Mouse (Mus musculus) stomach, embryonic 15.5 days (tissue): ENCODE results near the gene Miga1. TPM values are rescaled to one million over a fixed set of nuclear protein-coding genes. Genes with fewer than 3 reads are reported as not detected.

Experiments
- ATAC-seq: fragments of 200-750 bp; cut with Nextera tagmentation; 2 replicates; pipeline ENCODE4 v1.8.0; 2017; ENCODE audit warnings: low read depth, moderate number of reproducible peaks, moderate TSS enrichment; ENCODE audit not compliant: insufficient read depth, low FRiP score
- H3K27ac ChIP-seq: fragments of 300-500 bp; sonication (generic); 2 replicates; pipeline ENCODE4 v1.5.1; 2015; ENCODE audit warnings: mild to moderate bottlenecking, inconsistent platforms
- H3K27me3 ChIP-seq: fragments of 300-500 bp; sonication (generic); replicated peaks from 2 replicates; pipeline ENCODE4 v1.6.1; 2015; ENCODE audit warnings: inconsistent platforms
- H3K36me3 ChIP-seq: fragments of 300-500 bp; sonication (generic); 2 replicates; pipeline ENCODE4 v1.6.1; 2015; ENCODE audit warnings: inconsistent platforms
- H3K4me1 ChIP-seq: fragments of 300-500 bp; sonication (generic); 2 replicates; pipeline ENCODE4 v1.6.1; 2015; ENCODE audit warnings: inconsistent platforms
- H3K4me2 ChIP-seq: fragments of 300-500 bp; sonication (generic); 2 replicates; pipeline ENCODE4 v1.6.1; 2015; ENCODE audit warnings: mild to moderate bottlenecking, inconsistent platforms
- H3K4me3 ChIP-seq: fragments of 300-500 bp; sonication (generic); replicated peaks from 2 replicates; pipeline ENCODE4 v1.5.1; 2015; ENCODE audit warnings: inconsistent platforms
- H3K9ac ChIP-seq: fragments of 300-500 bp; sonication (generic); 2 replicates; pipeline ENCODE4 v1.6.1; 2015; ENCODE audit warnings: inconsistent platforms
- H3K9me3 ChIP-seq: fragments of 300-500 bp; sonication (generic); 2 replicates; pipeline ENCODE4 v1.6.1; 2016; ENCODE audit warnings: inconsistent platforms
- WGBS: fragments of 180-500 bp; shearing (Covaris S2); methylation state at CpG from one replicate; pipeline ENCODE4 v1.1.7; 2015; 5-methylcytosine and 5-hydroxymethylcytosine counted together
- polyA plus RNA-seq: library from polyadenylated mRNA; unstranded; fragments of >200 nt; fragmentation: Nextera tagmentation; extraction: Ambion mirVana; gene quantifications from 2 replicates; pipeline ENCODE4 v1.2.1, GENCODE M21; 2015

Gene Miga1
- polyA plus RNA-seq = 14.0 and 14.5 TPM in 2 replicates

DNA sequence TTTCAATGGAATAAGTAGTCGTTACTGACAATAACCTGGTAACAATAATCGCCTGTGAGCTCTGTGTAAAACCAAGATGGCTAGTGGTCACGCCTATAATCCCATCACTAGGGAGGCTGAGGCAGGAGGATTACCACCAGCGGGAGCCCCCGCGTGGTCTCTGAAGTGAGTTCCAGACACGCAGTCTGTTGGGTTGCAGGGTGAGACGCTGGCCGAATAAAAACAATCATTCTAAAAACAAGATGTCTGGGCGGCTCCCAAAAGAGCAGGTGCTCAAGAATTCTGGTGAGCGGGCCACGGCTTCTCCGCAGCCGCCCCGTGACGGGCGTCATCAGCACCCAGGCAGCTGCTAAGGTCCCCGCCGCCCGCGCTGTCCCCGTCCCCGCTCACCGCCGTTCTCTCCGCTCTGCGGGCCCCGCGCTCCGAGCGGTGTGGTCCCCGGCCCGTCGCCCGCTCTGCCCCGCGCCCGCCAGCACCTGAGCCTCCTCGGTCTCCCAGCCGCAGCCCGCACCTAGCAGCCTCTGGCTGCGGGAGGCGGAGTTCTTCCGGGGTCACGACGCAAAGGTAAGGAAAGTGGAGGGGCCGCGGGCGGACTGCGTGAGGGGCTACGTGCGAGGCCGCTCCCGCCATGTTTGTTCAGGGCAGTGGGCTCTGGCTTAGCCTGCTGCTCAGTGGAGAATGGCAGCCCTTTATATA, at the start of gene Miga1:
Gene Miga1, minus strand, starts transcription at position 546 of the 696 bp plus-strand sequence.
- H3K9me3 ChIP-seq = no peaks in the 10 kb centered on the region
- no peaks in the 10 kb centered on the region for H3K27me3 ChIP-seq
- H3K9ac ChIP-seq = peak within 1 kb of the TSS; percentile 58
- 2% methylated on average over 53 of the region's 54 CpGs for WGBS
- peak within 1 kb of the TSS; percentile 45; the same call in 1 of the 2 replicates for H3K27ac ChIP-seq
- 0 out of 2 replicates have a peak, but pooled peaks cover 9% of the 10 kb centered on the region for H3K36me3 ChIP-seq
- no peaks in the 10 kb centered on the region for H3K4me1 ChIP-seq
- ATAC-seq = peak; percentile 87
- peak within 1 kb of the TSS; percentile 84 for H3K4me3 ChIP-seq
- H3K4me2 ChIP-seq = peak within 1 kb of the TSS; percentile 64

GRCm38 (mm10) chr3:152384106-152384505, 43.9 kb upstream of the Miga1 start:
- H3K9ac ChIP-seq = no peak overlapping the region
- peaks cover 41% of the 10 kb centered on the region; the same call in 1 of the 2 replicates for H3K36me3 ChIP-seq
- no peak overlapping the region for H3K4me3 ChIP-seq
- H3K27ac ChIP-seq = no peak overlapping the region
- no peak overlapping the region for H3K4me2 ChIP-seq
- WGBS = 59% methylated on average over 11 of the region's 11 CpGs
- H3K27me3 ChIP-seq = no peaks in the 10 kb centered on the region
- no peaks in the 10 kb centered on the region for H3K4me1 ChIP-seq
- H3K9me3 ChIP-seq = no peaks in the 10 kb centered on the region
- no peak for ATAC-seq

GRCm38 (mm10) chr3:152376063-152376462, 35.9 kb upstream of the Miga1 start:
- WGBS = 91% methylated on average over 4 of the region's 4 CpGs
- Histone ChIP-seq H3K27ac (no peak overlapping the region), H3K4me2 (no peak overlapping the region), H3K4me1 (no peaks in the 10 kb centered on the region), H3K4me3 (no peak overlapping the region), H3K36me3 (peaks cover 33% of the 10 kb centered on the region), H3K9me3 (no peaks in the 10 kb centered on the region), H3K9ac (no peak overlapping the region), H3K27me3 (no peaks in the 10 kb centered on the region)
- no peak for ATAC-seq

- Histone ChIP-seq H3K36me3 (peaks cover 42% of the 10 kb centered on the region), H3K4me2 (no peak overlapping the region), H3K4me3 (no peak overlapping the region), H3K9ac (no peak overlapping the region), H3K27me3 (no peaks in the 10 kb centered on the region), H3K27ac (no peak overlapping the region), H3K9me3 (no peaks in the 10 kb centered on the region), H3K4me1 (no peaks in the 10 kb centered on the region)
- peak; percentile 47; the same call in 1 of the 2 replicates for ATAC-seq
- 87% methylated on average over 2 of the region's 2 CpGs for WGBS
Observed at GRCm38 (mm10) chr3:152364181-152364580, 24.0 kb upstream of the Miga1 start.

GRCm38 (mm10) chr3:152359151-152359550, 18.9 kb upstream of the Miga1 start:
- ATAC-seq = no peak
- Histone ChIP-seq H3K4me2 (no peak overlapping the region), H3K4me1 (no peaks in the 10 kb centered on the region), H3K9ac (no peak overlapping the region), H3K27ac (no peak overlapping the region), H3K36me3 (peaks cover 20% of the 10 kb centered on the region), H3K9me3 (no peaks in the 10 kb centered on the region), H3K27me3 (no peaks in the 10 kb centered on the region), H3K4me3 (no peak overlapping the region)
- WGBS = 77% methylated on average over 7 of the region's 7 CpGs

- no peak for ATAC-seq
- 89% methylated on average over 9 of the region's 9 CpGs for WGBS
- Histone ChIP-seq H3K4me1 (0 out of 2 replicates have a peak, but pooled peaks cover 4% of the 10 kb centered on the region), H3K4me2 (no peak overlapping the region), H3K4me3 (no peak overlapping the region), H3K27me3 (no peaks in the 10 kb centered on the region), H3K9ac (no peak overlapping the region), H3K27ac (no peak overlapping the region), H3K36me3 (peaks cover 14% of the 10 kb centered on the region), H3K9me3 (no peaks in the 10 kb centered on the region)
Observed at GRCm38 (mm10) chr3:152356751-152357150, 16.5 kb upstream of the Miga1 start.

- 0 out of 2 replicates have a peak, but pooled peaks cover 4% of the 10 kb centered on the region for H3K36me3 ChIP-seq
- peak overlapping the region; percentile 23; the same call in 1 of the 2 replicates for H3K27ac ChIP-seq
- no peaks in the 10 kb centered on the region for H3K9me3 ChIP-seq
- no peaks in the 10 kb centered on the region for H3K27me3 ChIP-seq
- no peak overlapping the region for H3K4me2 ChIP-seq
- H3K9ac ChIP-seq = no peak overlapping the region
- no peak overlapping the region for H3K4me3 ChIP-seq
- ATAC-seq = peak; percentile 77; the same call in 1 of the 2 replicates
- 15% methylated on average over 5 of the region's 5 CpGs for WGBS
- peaks cover 13% of the 10 kb centered on the region; the same call in 1 of the 2 replicates for H3K4me1 ChIP-seq
Observed at GRCm38 (mm10) chr3:152355361-152355760, 15.2 kb upstream of the Miga1 start.

- H3K9ac ChIP-seq = no peak overlapping the region
- no peak overlapping the region for H3K4me2 ChIP-seq
- no peaks in the 10 kb centered on the region for H3K27me3 ChIP-seq
- WGBS = 74% methylated on average over 10 of the region's 10 CpGs
- ATAC-seq = no peak
- peaks cover 14% of the 10 kb centered on the region; the same call in 1 of the 2 replicates for H3K4me1 ChIP-seq
- H3K27ac ChIP-seq = no peak overlapping the region
- H3K9me3 ChIP-seq = no peaks in the 10 kb centered on the region
- H3K4me3 ChIP-seq = no peak overlapping the region
- 0 out of 2 replicates have a peak, but pooled peaks cover 2% of the 10 kb centered on the region for H3K36me3 ChIP-seq
Observed at GRCm38 (mm10) chr3:152353434-152354177, 13.4 kb upstream of the Miga1 start.

- ATAC-seq = no peak; the same call in 1 of the 2 replicates
Observed at GRCm38 (mm10) chr3:152352289-152352688, 12.1 kb upstream of the Miga1 start.

GRCm38 (mm10) chr3:152350966-152351365, 10.8 kb upstream of the Miga1 start:
- Histone ChIP-seq H3K9me3 (no peaks in the 10 kb centered on the region), H3K9ac (no peak overlapping the region), H3K36me3 (no peaks in the 10 kb centered on the region), H3K4me3 (no peak overlapping the region), H3K4me2 (no peak overlapping the region), H3K27me3 (no peaks in the 10 kb centered on the region), H3K27ac (no peak overlapping the region), H3K4me1 (peaks cover 14% of the 10 kb centered on the region; the same call in 1 of the 2 replicates)
- WGBS = 49% methylated on average over 5 of the region's 5 CpGs
- ATAC-seq = no peak

More at GRCm38 (mm10) chr3:152352289-152352688, 12.1 kb upstream of the Miga1 start:
- Histone ChIP-seq H3K4me1 (peaks cover 14% of the 10 kb centered on the region; the same call in 1 of the 2 replicates), H3K4me2 (no peak overlapping the region), H3K4me3 (no peak overlapping the region), H3K27me3 (no peaks in the 10 kb centered on the region), H3K36me3 (no peaks in the 10 kb centered on the region), H3K9me3 (no peaks in the 10 kb centered on the region), H3K9ac (no peak overlapping the region), H3K27ac (no peak overlapping the region)
- WGBS = 72% methylated on average over 4 of the region's 4 CpGs

- Histone ChIP-seq H3K36me3 (no peaks in the 10 kb centered on the region), H3K4me3 (no peak overlapping the region), H3K4me2 (no peak overlapping the region), H3K27ac (no peak overlapping the region), H3K27me3 (no peaks in the 10 kb centered on the region), H3K9ac (no peak overlapping the region), H3K4me1 (peaks cover 14% of the 10 kb centered on the region; the same call in 1 of the 2 replicates), H3K9me3 (no peaks in the 10 kb centered on the region)
- ATAC-seq = no peak
- WGBS = 60% methylated on average over 3 of the region's 3 CpGs
Observed at GRCm38 (mm10) chr3:152350431-152350830, 10.2 kb upstream of the Miga1 start.
